Mouse (Mus musculus) limb, embryonic 14.5 days (tissue): ENCODE measurements around the gene Gda. TPM values are rescaled to one million over a fixed set of nuclear protein-coding genes. Genes with fewer than 3 reads are reported as not detected.

Experiments used
- ATAC-seq: fragments of 200-750 bp; cut with Nextera tagmentation; 2 replicates; pipeline ENCODE4 v1.8.0; 2017; ENCODE audit warnings: low read depth, moderate number of reproducible peaks, moderate TSS enrichment; ENCODE audit not compliant: low FRiP score
- DNase-seq: peaks from one replicate; pipeline ENCODE4 v3.0.0-alpha.2; 2015; ENCODE audit warnings: low spot score
- H3K27ac ChIP-seq: fragments of 300-500 bp; sonication (generic); replicated peaks from 2 replicates; pipeline ENCODE4 v1.5.1; 2014; ENCODE audit warnings: low read depth, mild to moderate bottlenecking, low read length, moderate library complexity, mixed read lengths
- H3K27me3 ChIP-seq: fragments of 300-500 bp; sonication (generic); 2 replicates; pipeline ENCODE4 v1.6.1; 2014; ENCODE audit warnings: low read length, mixed read lengths; ENCODE audit not compliant: control insufficient read depth, insufficient read depth
- H3K36me3 ChIP-seq: fragments of 300-500 bp; sonication (generic); 2 replicates; pipeline ENCODE4 v1.6.1; 2014; ENCODE audit warnings: mild to moderate bottlenecking, low read length, moderate library complexity, mixed read lengths; ENCODE audit not compliant: control insufficient read depth, insufficient read depth
- H3K4me1 ChIP-seq: fragments of 300-500 bp; sonication (generic); 2 replicates; pipeline ENCODE4 v1.6.1; 2014; ENCODE audit warnings: antibody characterized with exemption, low read length, mixed read lengths; ENCODE audit not compliant: control insufficient read depth, insufficient read depth
- H3K4me2 ChIP-seq: fragments of 300-500 bp; sonication (generic); replicated peaks from 2 replicates; pipeline ENCODE4 v1.6.1; 2014; ENCODE audit warnings: low read depth, mild to moderate bottlenecking, low read length, moderate library complexity; ENCODE audit not compliant: severe bottlenecking
- H3K4me3 ChIP-seq: fragments of 300-500 bp; sonication (generic); replicated peaks from 2 replicates; pipeline ENCODE4 v1.5.1; 2014; ENCODE audit warnings: low read length
- H3K9ac ChIP-seq: fragments of 300-500 bp; sonication (generic); 2 replicates; pipeline ENCODE4 v1.6.1; 2014; ENCODE audit warnings: mild to moderate bottlenecking, low read depth, low read length, moderate library complexity; ENCODE audit not compliant: severe bottlenecking
- H3K9me3 ChIP-seq: fragments of 300-500 bp; sonication (generic); 2 replicates; pipeline ENCODE4 v1.6.1; 2016; ENCODE audit warnings: low read length; ENCODE audit not compliant: control insufficient read depth
- POLR2A ChIP-seq: fragments of 200-500 bp; IDR thresholded peaks from 2 replicates; pipeline ENCODE4 v1.8.0; 2012; ENCODE audit warnings: inconsistent platforms, mild to moderate bottlenecking, moderate library complexity, borderline replicate concordance; ENCODE audit not compliant: insufficient read depth, insufficient read length; ENCODE audit errors: extremely low read depth
- WGBS: fragments of 180-500 bp; shearing (Covaris S2); extraction: QIAGEN DNeasy Blood & Tissue Kit; methylation state at CpG from one replicate; pipeline ENCODE4 v1.1.7; 2014; 5-methylcytosine and 5-hydroxymethylcytosine counted together
- polyA plus RNA-seq, 2 experiments: library from polyadenylated mRNA; depleted of rRNA in 1 of 2; stranded (reverse) in 1 of 2; unstranded in 1 of 2; fragments of >200 nt; fragmentation: Nextera tagmentation in 1 of 2; extraction: Ambion mirVana in 1 of 2; gene quantifications; 2 replicates each; pipeline versions ENCODE4 v1.2.1 to v1.2.3; 2012 to 2014

The Gda gene
- polyA plus RNA-seq, 2 experiments: 0.07 to 0.10 TPM

DNA sequence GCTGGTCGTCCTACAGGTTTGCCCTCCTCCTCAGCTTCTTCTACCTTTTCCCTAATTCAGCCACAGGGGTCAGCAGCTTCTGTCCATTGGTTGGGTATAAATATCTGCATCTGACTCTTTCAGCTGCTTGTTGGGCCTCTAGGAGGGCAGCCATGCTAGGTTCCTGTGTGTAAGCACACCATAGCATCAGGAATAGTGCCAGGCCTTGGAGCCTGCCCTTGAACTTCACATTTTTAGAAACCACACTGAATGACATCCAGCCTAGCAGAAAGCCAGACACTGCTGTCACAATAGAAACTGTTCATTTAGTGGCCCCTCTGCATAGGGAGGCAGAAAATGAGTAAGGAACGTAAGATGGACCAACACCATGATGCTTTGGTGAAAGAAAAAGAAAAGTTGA, 8.9 kb upstream of the Gda start:
- no peak for DNase-seq
- no peak for TF ChIP-seq POLR2A
- Histone ChIP-seq H3K9ac (no peak overlapping the region), H3K4me2 (no peak overlapping the region), H3K9me3 (no peaks in the 10 kb centered on the region), H3K4me1 (no peaks in the 10 kb centered on the region), H3K27me3 (no peaks in the 10 kb centered on the region), H3K4me3 (no peak overlapping the region), H3K36me3 (no peaks in the 10 kb centered on the region), H3K27ac (no peak overlapping the region)
- WGBS: 84% methylated on average over 2 of the region's 2 CpGs
- no peak for ATAC-seq

DNA sequence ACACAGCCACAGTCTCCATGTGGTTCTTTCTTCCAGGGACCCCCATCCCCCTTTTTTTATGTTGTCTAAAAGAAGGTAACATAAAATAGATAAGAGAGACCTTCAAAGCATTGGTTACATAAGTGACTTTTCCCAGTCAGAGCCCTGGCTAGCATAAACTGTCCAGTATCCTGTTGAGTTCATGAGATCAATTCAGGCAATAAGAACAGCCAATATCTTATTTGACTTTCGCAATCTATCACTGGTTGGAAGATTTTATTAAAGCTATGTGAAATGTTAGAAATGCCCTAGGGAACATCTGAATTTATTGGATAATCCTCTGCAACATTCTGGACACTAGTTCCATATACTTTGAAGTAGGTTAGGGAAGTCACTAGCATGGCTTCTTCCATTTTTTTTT, 7.8 kb upstream of the Gda start:
- 97% methylated on average over 1 of the region's 1 CpGs for WGBS
- TF ChIP-seq POLR2A: no peak
- no peak for ATAC-seq
- H3K4me1 ChIP-seq: no peaks in the 10 kb centered on the region
- no peaks in the 10 kb centered on the region for H3K9me3 ChIP-seq
- no peak overlapping the region for H3K27ac ChIP-seq
- no peak overlapping the region for H3K4me2 ChIP-seq
- no peaks in the 10 kb centered on the region for H3K36me3 ChIP-seq
- H3K4me3 ChIP-seq: no peak overlapping the region
- no peak for DNase-seq
- H3K9ac ChIP-seq: no peak overlapping the region
- no peaks in the 10 kb centered on the region for H3K27me3 ChIP-seq

DNA sequence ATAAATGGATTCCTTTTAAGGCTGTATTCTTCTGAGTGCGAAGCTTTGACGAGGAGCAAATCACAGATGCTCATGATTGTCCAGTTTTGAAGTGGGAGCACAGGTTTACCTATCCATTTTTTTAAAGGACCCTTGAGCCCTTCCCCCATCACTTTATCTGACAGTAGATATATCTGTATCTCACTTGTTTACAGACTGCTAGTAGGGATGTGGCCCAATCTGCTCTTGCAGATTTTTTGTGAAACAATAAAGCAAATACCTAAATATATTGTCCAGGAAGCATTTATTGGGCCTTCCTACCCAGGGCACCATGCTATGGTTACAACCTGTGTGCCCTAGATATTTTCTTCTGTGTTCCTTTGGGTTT, 6.8 kb upstream of the Gda start:
- H3K36me3 ChIP-seq: no peaks in the 10 kb centered on the region
- H3K4me1 ChIP-seq: no peaks in the 10 kb centered on the region
- 89% methylated on average over 2 of the region's 2 CpGs for WGBS

DNA sequence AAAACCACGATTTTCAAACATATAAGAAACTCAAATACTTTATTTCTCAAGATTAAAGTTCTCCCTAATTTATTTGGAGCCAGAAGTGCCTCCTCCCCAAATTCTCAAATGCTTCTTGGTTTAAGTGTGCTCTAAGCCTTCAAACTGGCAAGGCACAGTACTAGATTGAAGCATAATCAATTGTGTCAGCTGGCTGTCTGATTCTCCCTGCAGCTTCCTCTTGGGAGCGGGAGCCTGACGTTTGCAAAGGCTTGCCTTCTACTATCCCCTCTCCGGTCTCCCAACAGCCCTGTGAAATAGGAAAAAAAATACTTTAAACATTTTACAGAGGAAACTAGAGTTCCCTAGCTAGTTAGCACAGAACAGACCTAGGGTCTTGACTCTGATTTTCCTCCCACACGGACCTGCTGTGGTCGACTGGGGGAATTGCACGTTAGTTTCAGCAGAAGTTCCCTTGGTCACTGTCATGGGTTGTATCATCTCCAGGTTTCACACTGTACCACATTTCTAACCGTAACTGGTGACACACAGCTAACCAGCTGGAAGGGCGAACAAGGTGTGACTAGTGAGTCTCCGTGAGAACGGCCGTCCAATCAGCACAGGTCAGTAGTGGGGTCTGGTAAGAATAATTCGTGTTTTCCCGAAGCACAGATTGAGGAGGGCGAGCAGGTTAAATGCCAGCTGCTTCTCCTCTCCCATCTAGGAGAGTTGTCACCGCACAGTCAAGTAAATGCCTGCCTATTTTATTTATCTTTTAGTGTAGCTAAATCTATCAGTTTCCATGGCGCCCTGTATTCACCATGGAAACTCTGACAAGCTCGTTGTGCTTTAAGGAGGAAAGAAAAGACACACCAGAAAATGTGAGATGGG, 6.2 kb upstream of the Gda start:
- Histone ChIP-seq H3K27me3 (no peaks in the 10 kb centered on the region), H3K9me3 (no peaks in the 10 kb centered on the region), H3K27ac (no peak overlapping the region), H3K4me1 (no peaks in the 10 kb centered on the region), H3K4me2 (no peak overlapping the region), H3K4me3 (no peak overlapping the region), H3K9ac (no peak overlapping the region), H3K36me3 (no peaks in the 10 kb centered on the region)
- DNase-seq (no peak), ATAC-seq (no peak)
- WGBS: 70% methylated on average over 18 of the region's 18 CpGs
- no peak for TF ChIP-seq POLR2A

More for the DNA sequence above, 6.8 kb upstream of the Gda start:
- Histone ChIP-seq H3K27me3 (no peaks in the 10 kb centered on the region), H3K27ac (no peak overlapping the region), H3K9ac (no peak overlapping the region), H3K4me3 (no peak overlapping the region), H3K9me3 (no peaks in the 10 kb centered on the region), H3K4me2 (no peak overlapping the region)
- TF ChIP-seq POLR2A: no peak
- DNase-seq (no peak), ATAC-seq (no peak)

DNA sequence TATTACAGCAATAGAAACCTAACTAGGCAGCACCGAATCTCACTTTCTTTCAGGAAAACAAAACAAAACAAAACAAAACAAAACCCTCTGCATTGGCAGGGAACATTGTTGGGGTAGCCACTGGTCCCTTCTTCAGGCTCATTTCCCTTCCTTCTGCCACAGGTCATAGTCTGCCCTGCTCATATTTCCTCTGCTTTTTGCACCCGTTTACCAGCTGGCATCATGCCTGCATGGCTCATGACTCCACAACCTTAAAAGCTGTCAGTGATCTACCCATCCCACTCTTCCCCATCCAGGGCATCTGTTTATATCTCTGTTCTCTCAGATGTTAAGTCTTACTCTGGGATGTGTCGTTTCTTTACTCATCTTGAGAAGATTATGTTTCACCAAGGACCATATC, 5.3 kb upstream of the Gda start:
- Histone ChIP-seq H3K4me3 (no peak overlapping the region), H3K9ac (no peak overlapping the region), H3K9me3 (no peaks in the 10 kb centered on the region), H3K36me3 (no peaks in the 10 kb centered on the region), H3K27ac (no peak overlapping the region), H3K4me1 (no peaks in the 10 kb centered on the region), H3K27me3 (peaks cover 3% of the 10 kb centered on the region; the same call in 1 of the 2 replicates), H3K4me2 (no peak overlapping the region)
- 62% methylated on average over 3 of the region's 3 CpGs for WGBS
- ATAC-seq: no peak
- no peak for DNase-seq
- TF ChIP-seq POLR2A: no peak
